Mouse (Mus musculus): ENCODE measurements at regions not wholly inside any gene's neighbourhood (a gene's known extent, or its start where the extent isn't known, plus 50 kb on each side); places are given as distances from the start of the nearest gene placed in this dataset.

GRCm38 (mm10) chr15:45453797-45454196, 5319.6 kb downstream of the 9330182O14Rik start:
- DNase-seq = peak; percentile 3

GRCm38 (mm10) chr15:45470425-45470824, 5336.3 kb downstream of the 9330182O14Rik start:
- no peak for DNase-seq

GRCm38 (mm10) chr15:45473191-45473590, 5339.0 kb downstream of the 9330182O14Rik start:
- no peak for DNase-seq

GRCm38 (mm10) chr15:45510271-45510670, 5376.1 kb downstream of the 9330182O14Rik start:
- DNase-seq = no peak
